Mouse (Mus musculus) thymus, adult 2 months (tissue): Measurements from ENCODE around the gene Spns2. TPM values are rescaled to one million over a fixed set of nuclear protein-coding genes. Genes with fewer than 3 reads are reported as not detected.

Experiments
- DNase-seq: peaks from one replicate; pipeline ENCODE4 v3.0.0; 2021
- H3K27ac ChIP-seq: fragments of 200-500 bp; 2 replicates; pipeline ENCODE4 v1.5.1; 2012; ENCODE audit warnings: low read length, control low read depth; ENCODE audit not compliant: control insufficient read depth, insufficient read depth
- H3K27me3 ChIP-seq: fragments of 200-500 bp; 2 replicates; pipeline ENCODE4 v1.6.1; 2012; ENCODE audit warnings: mild to moderate bottlenecking, low read length, moderate library complexity, mixed read lengths; ENCODE audit not compliant: control insufficient read depth, insufficient read depth
- H3K36me3 ChIP-seq: fragments of 200-500 bp; 2 replicates; pipeline ENCODE4 v1.6.1; 2012; ENCODE audit warnings: mild to moderate bottlenecking, low read length, moderate library complexity; ENCODE audit not compliant: control insufficient read depth, insufficient read depth
- H3K4me1 ChIP-seq: fragments of 200-500 bp; replicated peaks from 2 replicates; pipeline ENCODE4 v1.6.1; 2012; ENCODE audit warnings: low read length; ENCODE audit not compliant: control insufficient read depth, insufficient read depth
- H3K4me3 ChIP-seq: fragments of 200-500 bp; 2 replicates; pipeline ENCODE4 v1.5.1; 2012; ENCODE audit warnings: mild to moderate bottlenecking, low read length, control low read depth, moderate library complexity; ENCODE audit not compliant: control insufficient read depth, insufficient read depth
- CTCF ChIP-seq: fragments of 200-500 bp; IDR thresholded peaks from 2 replicates; pipeline ENCODE4 v1.5.1; 2012; ENCODE audit warnings: mild to moderate bottlenecking, control low read depth, low read length, moderate library complexity, borderline replicate concordance; ENCODE audit not compliant: control insufficient read depth, poor library complexity, insufficient read depth; ENCODE audit errors: extremely low read depth
- POLR2A ChIP-seq: fragments of 200-500 bp; IDR thresholded peaks from 2 replicates; pipeline ENCODE4 v1.6.1; 2012; ENCODE audit warnings: mild to moderate bottlenecking, low read length, control low read depth, moderate library complexity; ENCODE audit not compliant: control insufficient read depth, poor library complexity, insufficient read depth; ENCODE audit errors: extremely low read depth
- WGBS: fragments of 180-500 bp; shearing (Covaris S2); methylation state at CpG from one replicate; pipeline ENCODE4 v1.1.7; 2018; 5-methylcytosine and 5-hydroxymethylcytosine counted together
- polyA plus RNA-seq: library from polyadenylated mRNA; depleted of rRNA; stranded (reverse); fragments of >200 nt; gene quantifications from 2 replicates; pipeline ENCODE4 v1.2.3, GENCODE M21; 2012

The Spns2 gene
- polyA plus RNA-seq, 1 experiment: 10.6 TPM

- Histone ChIP-seq H3K4me3 (no peak overlapping the region), H3K27ac (no peak overlapping the region), H3K36me3 (no peaks in the 10 kb centered on the region), H3K27me3 (no peaks in the 10 kb centered on the region; the same call in 1 of the 2 replicates), H3K4me1 (peaks cover 7% of the 10 kb centered on the region)
- no peak for DNase-seq
- WGBS: 14% methylated on average over 25 of the region's 25 CpGs
- no peak for TF ChIP-seq POLR2A
- no peak for TF ChIP-seq CTCF
Measured at GRCm38 (mm10) chr11:72410521-72411092, 79.1 kb downstream of the Spns2 start.

DNA sequence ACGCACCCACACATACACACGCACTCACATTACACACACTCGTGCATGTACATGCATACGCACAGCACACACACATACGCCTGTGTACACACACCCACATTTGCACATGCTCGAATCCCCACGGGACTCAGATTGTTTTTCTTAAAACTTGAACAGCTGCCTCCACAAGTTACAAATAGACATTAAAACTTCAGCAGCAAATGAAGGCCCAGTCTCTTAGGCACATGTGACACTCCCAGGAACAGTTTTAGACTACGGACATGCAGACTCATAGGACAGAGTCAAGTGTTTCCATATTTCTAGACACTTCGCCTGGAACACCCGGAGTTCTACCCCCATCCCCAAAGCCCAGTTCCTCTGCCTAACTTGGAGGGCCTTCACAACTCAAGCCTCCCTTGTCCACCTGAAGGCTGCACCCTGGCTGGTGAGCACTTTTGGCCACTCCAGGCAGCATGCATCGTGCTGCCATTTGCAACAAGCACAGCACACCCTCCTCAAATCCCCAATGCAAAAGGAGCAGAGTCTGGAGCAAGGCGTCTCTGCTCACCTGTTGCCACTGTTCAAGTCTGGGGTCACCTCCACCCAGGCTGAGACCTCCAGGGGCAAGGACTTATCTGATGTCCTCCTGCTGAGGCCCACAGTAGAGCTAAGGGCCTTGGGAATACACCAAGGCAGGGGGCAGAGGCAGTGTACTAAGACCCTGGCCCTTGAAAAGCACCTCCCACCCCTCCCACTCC, 79.9 kb downstream of the Spns2 start:
- Histone ChIP-seq H3K36me3 (no peaks in the 10 kb centered on the region), H3K27ac (no peak overlapping the region), H3K4me1 (peaks cover 7% of the 10 kb centered on the region), H3K27me3 (no peaks in the 10 kb centered on the region; the same call in 1 of the 2 replicates), H3K4me3 (no peak overlapping the region)
- 93% methylated on average over 12 of the region's 12 CpGs for WGBS
- TF ChIP-seq CTCF (no peak), POLR2A (no peak)
- DNase-seq: no peak

- no peaks in the 10 kb centered on the region for H3K36me3 ChIP-seq
- H3K4me3 ChIP-seq: no peak overlapping the region
- DNase-seq: no peak
- no peak overlapping the region for H3K27ac ChIP-seq
- H3K27me3 ChIP-seq: no peaks in the 10 kb centered on the region; the same call in 1 of the 2 replicates
- TF ChIP-seq CTCF (no peak), POLR2A (no peak)
- WGBS: 91% methylated on average over 9 of the region's 9 CpGs
- H3K4me1 ChIP-seq: peaks cover 7% of the 10 kb centered on the region
Measured at GRCm38 (mm10) chr11:72408451-72409170, 81.1 kb downstream of the Spns2 start.

DNA sequence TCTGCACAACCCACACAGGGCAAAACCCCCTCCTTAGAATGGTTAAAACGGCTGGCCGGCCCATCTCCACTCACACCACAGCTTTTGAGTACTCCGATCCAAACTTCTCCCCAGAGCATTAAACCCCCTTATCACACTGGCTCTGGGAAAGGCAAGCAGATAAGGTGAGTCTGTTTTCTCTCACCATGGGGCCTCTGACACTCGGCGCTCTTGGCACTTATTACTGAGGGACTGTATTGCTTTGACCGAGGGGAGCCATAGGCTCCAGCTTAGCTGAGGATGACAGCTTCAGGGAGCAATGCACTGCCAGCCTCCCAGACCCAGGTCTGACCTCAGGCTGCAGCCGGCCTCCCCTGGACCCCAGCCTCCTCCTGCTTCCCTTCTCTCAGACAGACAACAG, 82.1 kb downstream of the Spns2 start:
- Histone ChIP-seq H3K27me3 (no peaks in the 10 kb centered on the region; the same call in 1 of the 2 replicates), H3K36me3 (no peaks in the 10 kb centered on the region), H3K27ac (no peak overlapping the region), H3K4me3 (no peak overlapping the region), H3K4me1 (peaks cover 7% of the 10 kb centered on the region)
- 84% methylated on average over 7 of the region's 7 CpGs for WGBS
- TF ChIP-seq POLR2A: no peak
- no peak for TF ChIP-seq CTCF
- no peak for DNase-seq

DNA sequence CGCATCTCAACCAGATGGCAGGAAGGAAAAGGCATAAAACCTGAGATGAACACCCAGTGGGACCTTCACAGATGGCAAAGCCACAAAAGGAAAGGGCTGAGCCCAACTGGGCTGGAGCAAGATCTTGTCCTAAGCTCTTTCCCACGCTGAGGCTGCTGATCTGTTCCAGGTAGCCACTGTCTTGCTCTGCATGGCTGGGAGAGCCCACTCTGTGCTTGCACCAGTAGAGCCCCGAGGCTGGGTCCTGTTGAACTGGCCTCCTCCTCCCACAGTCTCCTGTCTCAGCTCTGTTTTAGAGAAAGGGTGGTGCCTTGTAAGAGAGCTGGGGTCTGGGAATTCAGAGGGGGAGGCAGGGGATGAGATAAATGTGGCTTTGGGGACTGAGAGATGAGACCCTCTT, 82.6 kb downstream of the Spns2 start:
- H3K27ac ChIP-seq: no peak overlapping the region
- H3K4me3 ChIP-seq: no peak overlapping the region
- no peak for DNase-seq
- peaks cover 7% of the 10 kb centered on the region for H3K4me1 ChIP-seq
- H3K36me3 ChIP-seq: no peaks in the 10 kb centered on the region
- no peaks in the 10 kb centered on the region; the same call in 1 of the 2 replicates for H3K27me3 ChIP-seq
- WGBS: 37% methylated on average over 3 of the region's 3 CpGs
- TF ChIP-seq POLR2A: no peak
- TF ChIP-seq CTCF: no peak

DNA sequence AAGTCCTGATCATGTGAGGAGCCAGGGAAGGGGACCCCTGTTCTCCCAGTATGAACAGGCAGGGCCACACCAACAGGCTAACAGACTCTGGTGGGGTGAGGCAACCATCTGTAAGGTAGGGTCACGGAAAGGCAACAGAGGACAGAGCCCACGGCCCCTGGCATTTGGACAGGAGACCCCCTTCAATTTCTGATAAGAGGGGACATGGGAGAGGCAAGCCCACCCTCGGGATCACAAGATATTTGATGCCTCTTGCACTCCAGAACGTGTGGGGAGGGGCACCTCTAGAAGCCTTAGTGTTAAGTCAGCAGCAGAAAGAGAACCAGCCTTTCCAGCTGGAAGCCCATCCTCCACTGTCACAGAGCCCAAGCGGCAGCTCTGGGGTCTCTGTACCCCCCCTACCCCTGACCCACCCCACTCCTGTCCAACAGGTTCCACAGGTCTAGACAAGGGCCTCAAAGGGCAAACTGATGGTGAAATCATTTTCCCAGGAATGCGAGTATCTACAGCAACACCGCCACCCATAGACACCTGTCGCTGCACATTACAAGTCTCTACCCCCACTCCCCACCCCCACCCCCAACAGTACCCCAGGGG, 83.5 kb downstream of the Spns2 start:
- 89% methylated on average over 8 of the region's 8 CpGs for WGBS
- H3K4me3 ChIP-seq: no peak overlapping the region
- no peak overlapping the region for H3K27ac ChIP-seq
- no peak for DNase-seq
- peaks cover 4% of the 10 kb centered on the region for H3K4me1 ChIP-seq
- H3K36me3 ChIP-seq: no peaks in the 10 kb centered on the region
- TF ChIP-seq POLR2A (no peak), CTCF (no peak)
- H3K27me3 ChIP-seq: no peaks in the 10 kb centered on the region; the same call in 1 of the 2 replicates
